Mouse (Mus musculus) ovary, postnatal 36 days (tissue): ENCODE measurements around the gene AC140267.1.

Source experiments
- DNase-seq: peaks from one replicate; pipeline ENCODE4 v3.0.0; 2022; ENCODE audit warnings: low spot score, mixed read lengths

AC140267.1 gene

GRCm38 (mm10) chr15:80228071-80228800, 7.4 kb upstream of the AC140267.1 start:
- DNase-seq: no peak

- DNase-seq: no peak
These were observed 3.3 kb upstream of the AC140267.1 start for GRCm38 (mm10) chr15:80232331-80232730.

- no peak for DNase-seq
These were observed 2.6 kb upstream of the AC140267.1 start for GRCm38 (mm10) chr15:80233053-80233452.

- peak; percentile 99 for DNase-seq
These were observed 1.7 kb upstream of the AC140267.1 start, which contains the start of gene Mief1 for GRCm38 (mm10) chr15:80233733-80234509. Mief1 (plus strand) TSS chr15:80234018.

- DNase-seq: no peak
These were observed 12.5 kb downstream of the AC140267.1 start for GRCm38 (mm10) chr15:80248135-80248534.

GRCm38 (mm10) chr15:80248596-80248995, 13.0 kb downstream of the AC140267.1 start:
- no peak for DNase-seq

- no peak for DNase-seq
These were observed 14.0 kb downstream of the AC140267.1 start for GRCm38 (mm10) chr15:80249672-80250071.

GRCm38 (mm10) chr15:80250586-80250985, 15.0 kb downstream of the AC140267.1 start:
- peak; percentile 36 for DNase-seq

- DNase-seq: no peak
These were observed 17.9 kb downstream of the AC140267.1 start for GRCm38 (mm10) chr15:80253530-80253929.

- DNase-seq: no peak
These were observed 18.6 kb downstream of the AC140267.1 start for GRCm38 (mm10) chr15:80254207-80254606.

- DNase-seq: peak; percentile 96
These were observed 19.4 kb downstream of the AC140267.1 start, which contains the start of gene Atf4 for GRCm38 (mm10) chr15:80254847-80255645. Atf4 (plus strand) TSS chr15:80255184.

- peak; percentile 83 for DNase-seq
These were observed 20.0 kb downstream of the AC140267.1 start for GRCm38 (mm10) chr15:80255646-80256121.

- DNase-seq: no peak
These were observed 20.6 kb downstream of the AC140267.1 start for GRCm38 (mm10) chr15:80256242-80256641.

- no peak for DNase-seq
These were observed 21.3 kb downstream of the AC140267.1 start for GRCm38 (mm10) chr15:80256656-80257601.

GRCm38 (mm10) chr15:80257602-80258239, 22.1 kb downstream of the AC140267.1 start:
- DNase-seq: no peak

GRCm38 (mm10) chr15:80258240-80259170, 22.9 kb downstream of the AC140267.1 start:
- DNase-seq: no peak

GRCm38 (mm10) chr15:80259406-80260045, 23.9 kb downstream of the AC140267.1 start:
- DNase-seq: no peak

GRCm38 (mm10) chr15:80260677-80261076, 25.0 kb downstream of the AC140267.1 start:
- peak; percentile 82 for DNase-seq

GRCm38 (mm10) chr15:80261100-80261499, 25.5 kb downstream of the AC140267.1 start:
- no peak for DNase-seq
